Comparison of ENCODE assay signal across 7 mouse cellular contexts in genomic region chr1:175625257-175625879, GRCm38 (mm10). TPM values are rescaled to one million over a fixed set of nuclear protein-coding genes. Genes with fewer than 3 reads are reported as not detected.
A peak's percentile ranks its signal among the peaks of the same experiment; 100 is the strongest.
DNase-seq lines count a peak whose midpoint lies in the region; ATAC-seq lines count a peak whose summit lies in the region.

Gene Fh1 (minus strand): TSS chr1:175625635.

- ATAC-seq in embryonic facial prominence, embryonic 11.5 days (replicated peaks; ENCODE audit: insufficient number of reproducible peaks, low FRiP score, low TSS enrichment, low read depth) = peak; percentile 100
- ATAC-seq in granulocyte monocyte progenitor cell, adult 5-6 weeks (replicated peaks; ENCODE audit: poor library complexity, severe bottlenecking) = peak; percentile 91
- ATAC-seq in midbrain, embryonic 13.5 days = peak; percentile 100

- under 1% methylated on average over 58 of the region's 58 CpGs for WGBS in embryonic facial prominence, embryonic 11.5 days
- WGBS in limb, embryonic 10.5 days = under 1% methylated on average over 58 of the region's 58 CpGs
- under 1% methylated on average over 58 of the region's 58 CpGs for WGBS in midbrain, embryonic 13.5 days

- H3K4me3 ChIP-seq in embryonic facial prominence, embryonic 11.5 days (ENCODE audit: low read depth, low read length) = peak within 1 kb of the TSS; percentile 76
- peak within 1 kb of the TSS; percentile 93 for H3K4me3 ChIP-seq in limb, embryonic 10.5 days
- peak within 1 kb of the TSS; percentile 84 for H3K4me3 ChIP-seq in midbrain, embryonic 13.5 days (replicated peaks)

- peak within 1 kb of the TSS; percentile 74 for H3K4me2 ChIP-seq in embryonic facial prominence, embryonic 11.5 days (ENCODE audit: low read depth, low read length)
- H3K4me2 ChIP-seq in midbrain, embryonic 13.5 days (replicated peaks) = peak within 1 kb of the TSS; percentile 89

- H3K36me3 ChIP-seq in embryonic facial prominence, embryonic 11.5 days (replicated peaks; ENCODE audit: control insufficient read depth, insufficient read depth, low read depth, low read length) = no peaks in the 10 kb centered on the region
- H3K36me3 ChIP-seq in limb, embryonic 10.5 days = peaks cover 4% of the 10 kb centered on the region; the same call in 1 of the 2 replicates
- H3K36me3 ChIP-seq in midbrain, embryonic 13.5 days = no peaks in the 10 kb centered on the region

- peak; percentile 97 for DNase-seq in adrenal gland, postnatal 14 days
- DNase-seq in embryonic facial prominence, embryonic 11.5 days (ENCODE audit: low spot score) = peak; percentile 97
- peak; percentile 98 for DNase-seq in kidney, adult 11 months
- peak; percentile 92 for DNase-seq in limb, embryonic 10.5 days (ENCODE audit: low spot score)
- peak; percentile 90 for DNase-seq in spleen, adult 12 weeks (ENCODE audit: low spot score)

- no peaks in the 10 kb centered on the region for H3K4me1 ChIP-seq in embryonic facial prominence, embryonic 11.5 days (ENCODE audit: control insufficient read depth, insufficient read depth, low read length)
- peaks cover 11% of the 10 kb centered on the region for H3K4me1 ChIP-seq in limb, embryonic 10.5 days
- H3K4me1 ChIP-seq in midbrain, embryonic 13.5 days (replicated peaks) = peaks cover 14% of the 10 kb centered on the region

- peak within 1 kb of the TSS; percentile 93 for H3K9ac ChIP-seq in embryonic facial prominence, embryonic 11.5 days (replicated peaks; ENCODE audit: low read length)
- peak within 1 kb of the TSS; percentile 93 for H3K9ac ChIP-seq in midbrain, embryonic 13.5 days (replicated peaks)

- H3K27me3 ChIP-seq in embryonic facial prominence, embryonic 11.5 days (ENCODE audit: control insufficient read depth, insufficient read depth, low read length) = no peaks in the 10 kb centered on the region
- no peaks in the 10 kb centered on the region for H3K27me3 ChIP-seq in limb, embryonic 10.5 days (ENCODE audit: low read depth, poor library complexity, severe bottlenecking)
- H3K27me3 ChIP-seq in midbrain, embryonic 13.5 days = no peaks in the 10 kb centered on the region

- peak within 1 kb of the TSS; percentile 79 for H3K27ac ChIP-seq in embryonic facial prominence, embryonic 11.5 days (replicated peaks; ENCODE audit: low read depth, low read length)
- peak within 1 kb of the TSS; percentile 93 for H3K27ac ChIP-seq in limb, embryonic 10.5 days
- peak within 1 kb of the TSS; percentile 87 for H3K27ac ChIP-seq in midbrain, embryonic 13.5 days

- H3K9me3 ChIP-seq in embryonic facial prominence, embryonic 11.5 days (replicated peaks; ENCODE audit: control insufficient read depth, low read length) = no peaks in the 10 kb centered on the region
- H3K9me3 ChIP-seq in limb, embryonic 10.5 days (replicated peaks) = no peaks in the 10 kb centered on the region
- no peaks in the 10 kb centered on the region for H3K9me3 ChIP-seq in midbrain, embryonic 13.5 days

RNA-seq across cellular contexts. Expression of gene Fh1, which starts in this region (rescaled TPM):
- 399 and 403 TPM in 2 replicates for total RNA-seq in adrenal gland, postnatal 14 days (2021)
- polyA plus RNA-seq in embryonic facial prominence, embryonic 11.5 days (2014; fragmentation: Nextera tagmentation; extraction: Ambion mirVana) = 106 and 113 TPM in 2 replicates
- total RNA-seq in granulocyte monocyte progenitor cell, adult 5-6 weeks (2014; fragmentation: Nextera tagmentation) = 89.5 and 119 TPM in 2 replicates
- total RNA-seq in granulocyte monocyte progenitor cell, adult 5-6 weeks (2017) = 154 and 156 TPM in 2 replicates
- polyA plus RNA-seq in limb, embryonic 10.5 days (2016; fragmentation: Nextera tagmentation; extraction: Ambion mirVana) = 117 and 135 TPM in 2 replicates
- polyA plus RNA-seq in midbrain, embryonic 13.5 days (2015; fragmentation: Nextera tagmentation; extraction: Ambion mirVana) = 76.6 and 81.2 TPM in 2 replicates

Comparison
In these comparisons a context has a peak if more than half of its experiments do, and no peak if none do; other contexts are left out.
1. Peak in every context shown above with its lines: DNase-seq, ATAC-seq, H3K4me3 ChIP-seq and H3K27ac ChIP-seq.